Mouse (Mus musculus) brain, embryonic 18.5 days (tissue): ENCODE measurements around the gene Ift122.
"Not testable (repeated sequence)": the region's sequence is repeated elsewhere in the genome, so short reads cannot be mapped to it uniquely, and the experiment has no call there.

ENCODE experiments used
- DNase-seq: peaks from one replicate; pipeline ENCODE4 v3.0.0-alpha.2; 2012; ENCODE audit warnings: low read depth, low spot score

Ift122 gene

GRCm38 (mm10) chr6:115846640-115847411, 6.4 kb upstream of the Ift122 start:
- DNase-seq = no peak

- DNase-seq = no peak
Measured at GRCm38 (mm10) chr6:115848598-115849304, 4.5 kb upstream of the Ift122 start.

GRCm38 (mm10) chr6:115852446-115853090, 702 bp upstream of the Ift122 start:
- DNase-seq = no peak

- DNase-seq = no peak
Measured at GRCm38 (mm10) chr6:115853985-115854384, 715 bp downstream of the Ift122 start.

- no peak for DNase-seq
Measured at GRCm38 (mm10) chr6:115854432-115854831, 1.2 kb downstream of the Ift122 start.

- DNase-seq = no peak
Measured at GRCm38 (mm10) chr6:115855733-115856360, 2.6 kb downstream of the Ift122 start.

GRCm38 (mm10) chr6:115856361-115856745, 3.1 kb downstream of the Ift122 start:
- DNase-seq = no peak

- no peak for DNase-seq
Measured at GRCm38 (mm10) chr6:115859258-115859657, 6.0 kb downstream of the Ift122 start.

- DNase-seq = no peak
Measured at GRCm38 (mm10) chr6:115860027-115860556, 6.8 kb downstream of the Ift122 start.

GRCm38 (mm10) chr6:115863340-115863841, 10.1 kb downstream of the Ift122 start:
- DNase-seq = no peak

- DNase-seq = no peak
Measured at GRCm38 (mm10) chr6:115865246-115865645, 12.0 kb downstream of the Ift122 start.

- not testable (repeated sequence) for DNase-seq
Measured at GRCm38 (mm10) chr6:115867157-115867556, 13.9 kb downstream of the Ift122 start.

- DNase-seq = not testable (repeated sequence)
Measured at GRCm38 (mm10) chr6:115871318-115871717, 18.0 kb downstream of the Ift122 start.

- DNase-seq = no peak
Measured at GRCm38 (mm10) chr6:115877239-115877638, 24.0 kb downstream of the Ift122 start.

GRCm38 (mm10) chr6:115878694-115879093, 25.4 kb downstream of the Ift122 start:
- no peak for DNase-seq

GRCm38 (mm10) chr6:115879736-115880135, 26.5 kb downstream of the Ift122 start:
- no peak for DNase-seq

- DNase-seq = no peak
Measured at GRCm38 (mm10) chr6:115880751-115881150, 27.5 kb downstream of the Ift122 start.

- DNase-seq = no peak
Measured at GRCm38 (mm10) chr6:115884018-115884417, 30.7 kb downstream of the Ift122 start.

GRCm38 (mm10) chr6:115886894-115887293, 33.6 kb downstream of the Ift122 start:
- no peak for DNase-seq

- DNase-seq = no peak
Measured at GRCm38 (mm10) chr6:115888296-115888695, 35.0 kb downstream of the Ift122 start.

GRCm38 (mm10) chr6:115890601-115891000, 37.3 kb downstream of the Ift122 start:
- DNase-seq = no peak

GRCm38 (mm10) chr6:115891061-115891460, 37.8 kb downstream of the Ift122 start:
- DNase-seq = no peak
